Mouse (Mus musculus): ENCODE results near the gene Noc2l.

- TF ChIP-seq CTCF (IDR thresholded peaks at IDR 0.05; ENCODE audit: low read depth): no peak
- TF ChIP-seq EP300 (IDR thresholded peaks at IDR 0.05; ENCODE audit: low read depth): no peak
Observed at GRCm38 (mm10) chr4:156224276-156224675, 11.5 kb upstream of the Noc2l start.

Measured in liver, postnatal 0 days (tissue).